Mouse (Mus musculus) adrenal gland (tissue): ENCODE measurements around the gene Krt71.

Experiments used
- intact Hi-C: fragments of 180-260 bp; cut with DNase I; formaldehyde crosslinking; loops from one replicate; pipeline ENCODE4 v1.15.1; 2025
- long read RNA-seq, 2 experiments: library from polyadenylated mRNA; unstranded; transcript quantifications; one replicate each; pipeline ENCODE4 v2.0.0; 2020; ENCODE audit warnings: borderline replicate concordance in 1 of 2; ENCODE audit not compliant: insufficient replicate concordance in 1 of 2

The Krt71 gene
- long read RNA-seq, experiment 1 = 0 reads
- long read RNA-seq, experiment 2 = 0 reads

- intact Hi-C loops = no loop called here
Observed at GRCm38 (mm10) chr15:101742711-101743110, at the start of gene Krt71. Gene Krt71 (minus strand): TSS chr15:101743109.

DNA sequence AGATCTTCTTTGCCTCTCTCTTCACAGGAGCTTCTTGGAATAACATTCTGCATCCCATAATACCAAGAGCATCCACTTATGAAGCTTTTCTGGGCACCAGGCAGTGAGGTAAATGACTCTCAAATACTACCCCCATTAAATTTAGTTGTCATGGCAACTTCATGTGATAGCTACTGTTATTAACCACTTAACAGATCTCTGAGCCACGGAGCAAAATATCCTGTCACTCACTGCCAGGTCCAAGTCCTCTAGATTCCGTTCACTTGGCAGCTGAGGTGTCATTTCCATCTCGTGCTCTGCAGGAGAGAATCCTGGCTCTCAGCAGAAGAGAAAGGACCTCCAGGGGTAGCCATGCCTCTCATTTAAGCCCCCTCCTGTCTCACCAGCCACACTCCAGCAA, 48.0 kb upstream of the Krt71 start:
- intact Hi-C loops = no loop called here

- intact Hi-C loops = no loop called here
Observed at GRCm38 (mm10) chr15:101786360-101786759, 43.5 kb upstream of the Krt71 start, which contains the start of gene Krt72. Gene Krt72 (minus strand): TSS chr15:101786460.

- intact Hi-C loops = loop anchor here (5.0 to 10.0 kb wide), 3 partner anchors 251 to 436 kb away; no protein-coding TSS in a partner anchor
Observed at GRCm38 (mm10) chr15:101773420-101773819, 30.5 kb upstream of the Krt71 start.

GRCm38 (mm10) chr15:101772711-101773081, 29.8 kb upstream of the Krt71 start:
- intact Hi-C loops = loop anchor here (1.0 to 10.0 kb wide), 4 partner anchors 201 to 435 kb away; no protein-coding TSS in a partner anchor

GRCm38 (mm10) chr15:101772080-101772710, 29.3 kb upstream of the Krt71 start:
- intact Hi-C loops = loop anchor here (1.0 to 10.0 kb wide), 4 partner anchors 201 to 435 kb away; no protein-coding TSS in a partner anchor

GRCm38 (mm10) chr15:101770226-101770625, 27.3 kb upstream of the Krt71 start:
- intact Hi-C loops = loop anchor here (5.0 to 10.0 kb wide), 3 partner anchors 248 to 433 kb away; no protein-coding TSS in a partner anchor

DNA sequence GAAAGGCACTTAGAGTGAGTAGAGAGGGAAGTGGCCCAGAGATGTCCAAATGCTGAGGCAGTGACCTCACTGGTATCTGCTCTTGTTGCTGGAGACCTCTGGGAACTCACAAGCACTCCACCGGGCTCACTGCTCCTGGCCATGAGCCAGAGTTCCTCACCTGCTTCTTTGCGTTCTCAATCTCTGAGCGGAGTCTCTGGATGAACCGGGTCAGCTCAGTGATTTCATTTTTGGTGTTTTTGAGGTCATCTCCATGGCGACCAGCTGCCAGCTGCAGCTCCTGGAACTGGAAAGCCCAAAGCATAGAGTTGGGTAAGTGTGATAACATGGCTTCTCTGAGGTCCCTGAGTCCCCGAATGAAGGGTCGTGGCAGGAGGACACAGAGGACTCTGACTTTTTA, 5.1 kb downstream of the Krt71 start:
- intact Hi-C loops = no loop called here

DNA sequence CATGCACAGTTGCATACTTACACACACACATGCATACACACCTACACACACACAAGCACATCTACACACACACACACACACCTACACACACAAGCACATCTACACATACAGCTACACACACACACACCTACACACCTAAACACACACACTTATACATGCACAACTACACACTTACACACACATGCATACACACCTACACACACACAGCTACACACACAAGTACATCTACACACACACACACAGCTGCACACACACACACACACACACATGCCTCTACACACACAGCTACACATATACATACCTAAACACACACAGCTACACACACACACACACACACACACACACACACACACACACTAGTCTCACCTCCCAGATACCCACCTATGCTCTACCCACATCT, 12.3 kb downstream of the Krt71 start:
- intact Hi-C loops = no loop called here

DNA sequence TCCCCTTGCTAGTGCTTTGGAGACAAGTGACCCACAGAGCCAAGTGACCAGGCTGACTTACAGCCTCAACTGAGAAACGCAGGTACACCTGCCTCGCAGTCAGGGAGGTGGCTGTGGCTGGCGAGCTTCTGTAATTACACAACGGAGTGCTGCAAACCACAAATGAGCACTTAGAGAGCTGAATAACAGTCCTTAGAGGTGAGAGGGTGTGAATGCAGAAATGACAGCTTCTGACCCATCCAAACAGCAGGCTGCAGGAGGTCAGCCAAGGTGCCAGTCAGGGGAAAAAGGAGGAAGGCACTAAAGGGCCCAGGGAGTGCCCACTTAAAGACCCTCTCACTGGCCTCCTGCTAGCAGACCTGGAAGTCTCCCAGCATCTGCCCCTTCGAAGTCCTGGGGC, 18.2 kb downstream of the Krt71 start:
- intact Hi-C loops = no loop called here

GRCm38 (mm10) chr15:101715831-101716230, 27.1 kb downstream of the Krt71 start:
- intact Hi-C loops = no loop called here

DNA sequence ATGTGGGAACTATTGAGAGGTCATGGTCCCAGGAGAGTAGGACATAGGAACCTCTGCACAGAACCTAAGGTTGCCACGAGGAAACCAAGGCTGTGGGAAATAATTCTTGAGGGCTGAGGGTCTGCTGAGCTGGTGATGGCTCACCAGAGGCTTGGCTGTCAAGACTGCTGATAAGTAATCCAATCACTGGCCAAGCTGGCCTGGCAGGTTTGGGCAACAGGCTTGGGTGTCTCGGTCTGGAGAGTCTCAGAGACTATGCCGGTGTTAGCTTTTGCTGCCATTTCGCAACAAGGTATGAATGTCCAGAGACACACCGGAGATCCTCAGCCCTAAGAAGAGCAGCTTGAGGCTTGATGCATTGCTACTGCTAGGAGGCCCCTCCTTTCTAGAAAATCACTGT, 28.6 kb downstream of the Krt71 start:
- intact Hi-C loops = no loop called here

DNA sequence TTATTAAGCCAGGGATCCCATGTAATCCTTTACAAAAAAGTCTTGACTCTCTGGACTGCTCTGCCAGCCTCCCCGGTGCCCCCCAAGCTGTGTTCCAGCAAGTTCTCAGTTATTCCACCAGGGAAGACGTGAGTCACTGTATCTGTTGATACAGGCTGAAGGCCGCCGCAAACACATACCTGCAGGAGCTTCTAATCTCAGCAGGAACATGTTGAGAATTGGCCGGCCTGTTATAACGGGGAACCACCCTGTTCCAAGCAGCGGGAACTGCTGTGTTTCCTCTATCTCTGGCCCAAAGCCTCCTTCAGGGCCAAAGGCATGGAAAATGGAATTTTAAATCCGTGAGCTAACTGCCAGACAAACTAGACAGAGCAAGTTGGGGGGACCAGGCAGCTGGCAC, 29.2 kb downstream of the Krt71 start:
- intact Hi-C loops = no loop called here

GRCm38 (mm10) chr15:101712720-101713119, 30.2 kb downstream of the Krt71 start, which contains the start of gene Krt5:
Gene Krt5 (minus strand): TSS chr15:101712898.
- intact Hi-C loops = no loop called here

- intact Hi-C loops = no loop called here
Observed at GRCm38 (mm10) chr15:101708683-101709082, 34.2 kb downstream of the Krt71 start.

DNA sequence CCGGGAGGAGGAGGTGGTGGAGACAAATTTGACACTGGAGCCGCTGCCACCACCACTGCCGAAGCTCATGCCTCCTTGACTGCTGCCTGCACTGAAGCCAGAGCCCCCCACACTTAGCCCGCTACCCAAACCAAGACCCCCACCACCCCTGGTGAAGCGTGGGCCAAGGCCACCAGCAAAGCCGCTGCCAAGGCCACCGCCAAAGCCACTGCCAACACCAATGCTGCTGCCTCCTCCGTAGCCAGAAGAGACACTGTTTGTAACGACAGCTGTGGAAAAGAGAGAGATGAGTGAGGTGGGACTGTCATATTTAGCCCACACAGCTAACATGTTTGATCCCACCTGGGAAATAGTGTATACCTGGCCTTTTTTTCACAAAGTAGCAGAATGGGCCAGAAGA, 35.5 kb downstream of the Krt71 start:
- intact Hi-C loops = no loop called here

GRCm38 (mm10) chr15:101704066-101704465, 38.8 kb downstream of the Krt71 start:
- intact Hi-C loops = no loop called here

DNA sequence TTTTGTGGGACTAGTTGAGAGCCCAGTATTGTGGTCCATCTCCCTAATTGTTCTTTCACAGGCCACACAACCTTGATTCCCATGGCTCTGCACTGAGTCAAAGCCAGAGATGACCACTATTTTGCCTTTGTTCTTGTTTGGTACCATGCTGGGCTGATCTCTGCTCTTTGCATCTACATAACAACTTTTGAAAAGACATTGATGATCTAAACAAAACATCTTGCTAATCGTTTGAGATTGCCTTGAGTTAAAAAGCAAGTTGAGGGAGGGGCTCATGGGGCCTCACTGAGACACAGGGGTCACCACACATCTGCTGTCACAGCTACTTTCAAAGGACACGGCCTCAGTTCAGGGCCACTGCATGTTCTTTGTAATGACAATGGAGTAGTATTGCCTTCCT, 40.5 kb downstream of the Krt71 start:
- intact Hi-C loops = no loop called here

DNA sequence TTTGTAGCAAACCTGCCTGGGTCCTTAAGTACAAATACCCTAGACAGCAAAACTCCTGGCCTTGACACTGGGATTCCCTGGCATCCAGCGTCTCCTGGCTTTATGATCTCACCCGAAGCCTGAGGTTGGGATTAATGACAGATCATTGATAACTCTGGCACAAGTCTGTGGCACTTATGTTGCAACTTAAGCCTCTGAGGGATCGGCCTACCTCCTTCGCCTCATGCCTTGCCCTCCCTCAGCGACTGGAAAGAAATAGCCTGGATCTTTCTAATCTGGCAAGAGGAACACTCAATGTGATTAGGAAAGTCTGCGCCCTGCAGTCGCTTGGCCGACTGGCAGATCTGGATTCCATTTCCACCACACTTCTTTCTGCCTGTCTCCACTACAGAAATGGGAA, 43.0 kb downstream of the Krt71 start:
- intact Hi-C loops = no loop called here

- intact Hi-C loops = no loop called here
Observed at GRCm38 (mm10) chr15:101699192-101699591, 43.7 kb downstream of the Krt71 start.

GRCm38 (mm10) chr15:101697326-101698188, 45.4 kb downstream of the Krt71 start:
- intact Hi-C loops = no loop called here

- intact Hi-C loops = no loop called here
Observed at GRCm38 (mm10) chr15:101694207-101694606, 48.7 kb downstream of the Krt71 start, which contains the start of gene Krt6a. Gene Krt6a (minus strand): TSS chr15:101694307.
